Mouse (Mus musculus) intestine, embryonic 14.5 days (tissue): Measurements from ENCODE around the gene Pbx2. TPM values are rescaled to one million over a fixed set of nuclear protein-coding genes. Genes with fewer than 3 reads are reported as not detected.

ENCODE experiments used
- ATAC-seq: fragments of 200-750 bp; cut with Nextera tagmentation; replicated peaks from 2 replicates; pipeline ENCODE4 v1.8.0; 2017; ENCODE audit warnings: low read depth, moderate number of reproducible peaks, moderate TSS enrichment, moderate library complexity; ENCODE audit not compliant: low FRiP score, low TSS enrichment
- DNase-seq: peaks from one replicate; pipeline ENCODE4 v3.0.0-alpha.2; 2018; ENCODE audit warnings: low spot score
- H3K27ac ChIP-seq: fragments of 300-500 bp; sonication (generic); 2 replicates; pipeline ENCODE4 v1.5.1; 2014; ENCODE audit warnings: low read depth, mild to moderate bottlenecking, control low read depth
- H3K27me3 ChIP-seq: fragments of 300-500 bp; sonication (generic); replicated peaks from 2 replicates; pipeline ENCODE4 v1.6.1; 2014; ENCODE audit warnings: low read length, control low read depth; ENCODE audit not compliant: control insufficient read depth, insufficient read depth
- H3K36me3 ChIP-seq: fragments of 300-500 bp; sonication (generic); 2 replicates; pipeline ENCODE4 v1.6.1; 2014; ENCODE audit warnings: low read length, control low read depth; ENCODE audit not compliant: control insufficient read depth, insufficient read depth
- H3K4me1 ChIP-seq: fragments of 300-500 bp; sonication (generic); replicated peaks from 2 replicates; pipeline ENCODE4 v1.6.1; 2014; ENCODE audit warnings: low read length, control low read depth, mixed read lengths; ENCODE audit not compliant: control insufficient read depth, insufficient read depth
- H3K4me2 ChIP-seq: fragments of 300-500 bp; sonication (generic); 2 replicates; pipeline ENCODE4 v1.6.1; 2014; ENCODE audit warnings: low read length
- H3K4me3 ChIP-seq: fragments of 300-500 bp; sonication (generic); 2 replicates; pipeline ENCODE4 v1.5.1; 2014; ENCODE audit warnings: low read depth, low read length, control low read depth, mixed read lengths
- H3K9ac ChIP-seq: fragments of 300-500 bp; sonication (generic); 2 replicates; pipeline ENCODE4 v1.6.1; 2014; ENCODE audit warnings: mild to moderate bottlenecking, low read length
- H3K9me3 ChIP-seq: fragments of 300-500 bp; sonication (generic); 2 replicates; pipeline ENCODE4 v1.6.1; 2016; ENCODE audit warnings: low read length, control low read depth; ENCODE audit not compliant: control insufficient read depth
- WGBS: fragments of 180-500 bp; shearing (Covaris S2); extraction: QIAGEN DNeasy Blood & Tissue Kit; methylation state at CpG from one replicate; pipeline ENCODE4 v1.1.7; 2014; 5-methylcytosine and 5-hydroxymethylcytosine counted together
- polyA plus RNA-seq: library from polyadenylated mRNA; unstranded; fragments of >200 nt; fragmentation: Nextera tagmentation; extraction: Ambion mirVana; gene quantifications from 2 replicates; pipeline ENCODE4 v1.2.1, GENCODE M21; 2014

The Pbx2 gene
- polyA plus RNA-seq, 1 experiment from 2014 or later: 12.0 TPM

GRCm38 (mm10) chr17:34644608-34645007, 53.5 kb downstream of the Pbx2 start, which contains the start of gene Fkbpl:
Gene Fkbpl (plus strand): TSS chr17:34644764.
- Histone ChIP-seq H3K4me2 (peak within 1 kb of the TSS; percentile 81), H3K4me1 (peaks cover 25% of the 10 kb centered on the region; the same call in 1 of the 2 replicates), H3K4me3 (peak within 1 kb of the TSS; percentile 68), H3K36me3 (peaks cover 13% of the 10 kb centered on the region), H3K27ac (peak within 1 kb of the TSS; percentile 54), H3K9ac (peak within 1 kb of the TSS; percentile 62), H3K9me3 (no peaks in the 10 kb centered on the region), H3K27me3 (no peaks in the 10 kb centered on the region)
- DNase-seq (peak; percentile 98), ATAC-seq (peak; percentile 75)
- 2% methylated on average over 16 of the region's 16 CpGs for WGBS

- Histone ChIP-seq H3K9me3 (no peaks in the 10 kb centered on the region), H3K27ac (peak overlapping the region; percentile 54; the same call in 1 of the 2 replicates), H3K27me3 (no peaks in the 10 kb centered on the region), H3K36me3 (peaks cover 18% of the 10 kb centered on the region), H3K4me2 (peak overlapping the region; percentile 81), H3K4me3 (peak overlapping the region; percentile 68), H3K4me1 (peaks cover 25% of the 10 kb centered on the region; the same call in 1 of the 2 replicates), H3K9ac (peak overlapping the region; percentile 62)
- WGBS: 43% methylated on average over 10 of the region's 10 CpGs
- DNase-seq (no peak), ATAC-seq (no peak)
These were observed 54.3 kb downstream of the Pbx2 start for GRCm38 (mm10) chr17:34645256-34645829.

- H3K4me1 ChIP-seq: peaks cover 25% of the 10 kb centered on the region; the same call in 1 of the 2 replicates
- no peak for DNase-seq
- H3K36me3 ChIP-seq: peaks cover 24% of the 10 kb centered on the region
- H3K4me3 ChIP-seq: no peak overlapping the region
- no peak for ATAC-seq
- H3K4me2 ChIP-seq: no peak overlapping the region; the same call in 1 of the 2 replicates
- no peak overlapping the region for H3K27ac ChIP-seq
- H3K27me3 ChIP-seq: no peaks in the 10 kb centered on the region
- no peaks in the 10 kb centered on the region for H3K9me3 ChIP-seq
- WGBS: 85% methylated on average over 30 of the region's 30 CpGs
- H3K9ac ChIP-seq: no peak overlapping the region
These were observed 54.9 kb downstream of the Pbx2 start for GRCm38 (mm10) chr17:34645831-34646511.

Other genes starting within 250 kb of the Pbx2 start
- 0.60 and 0.81 TPM in 2 replicates for gene Btnl2, start 236.4 kb upstream of the Pbx2 start, polyA plus RNA-seq
- 0.59 and 1.3 TPM in 2 replicates for gene Btnl1, start 214.1 kb upstream of the Pbx2 start, polyA plus RNA-seq
- 0.51 and 0.91 TPM in 2 replicates for gene BC051142, start 192.4 kb upstream of the Pbx2 start, polyA plus RNA-seq
- 1.1 and 3.3 TPM in 2 replicates for gene Btnl4, start 113.9 kb upstream of the Pbx2 start, polyA plus RNA-seq
- 0.14 and 0.22 TPM in 2 replicates for gene Btnl6, start 73.9 kb upstream of the Pbx2 start, polyA plus RNA-seq
- 5.2 and 7.4 TPM in 2 replicates for gene Notch4, start 27.0 kb upstream of the Pbx2 start, polyA plus RNA-seq
- gene Gpsm3, start 1.5 kb upstream of the Pbx2 start, polyA plus RNA-seq: 10.3 and 12.6 TPM in 2 replicates
- 2.3 and 2.9 TPM in 2 replicates for gene Ager, start 6.6 kb downstream of the Pbx2 start, polyA plus RNA-seq
- gene Rnf5, start 12.4 kb downstream of the Pbx2 start, polyA plus RNA-seq: 109 and 110 TPM in 2 replicates
- 59.7 and 62.3 TPM in 2 replicates for gene Agpat1, start 13.0 kb downstream of the Pbx2 start, polyA plus RNA-seq
- 2.4 and 2.8 TPM in 2 replicates for gene Egfl8, start 24.7 kb downstream of the Pbx2 start, polyA plus RNA-seq
- gene Ppt2, start 37.2 kb downstream of the Pbx2 start, polyA plus RNA-seq: 34.8 and 35.1 TPM in 2 replicates
- gene Prrt1, start 38.3 kb downstream of the Pbx2 start, polyA plus RNA-seq: 0.46 and 0.53 TPM in 2 replicates
- 10.8 and 13.0 TPM in 2 replicates for gene Fkbpl, start 53.5 kb downstream of the Pbx2 start, polyA plus RNA-seq
- gene Atf6b, start 55.9 kb downstream of the Pbx2 start, polyA plus RNA-seq: 59.8 and 62.2 TPM in 2 replicates
- 2.2 and 2.7 TPM in 2 replicates for gene Tnxb, start 79.3 kb downstream of the Pbx2 start, polyA plus RNA-seq
- 0.23 and 0.28 TPM in 2 replicates for gene C4b, start 152.6 kb downstream of the Pbx2 start, polyA plus RNA-seq
- gene Cyp21a1, start 213.3 kb downstream of the Pbx2 start, polyA plus RNA-seq: not detected in 2 replicates
- gene Stk19, start 245.7 kb downstream of the Pbx2 start, polyA plus RNA-seq: 22.0 and 25.8 TPM in 2 replicates
- gene Dxo, start 245.8 kb downstream of the Pbx2 start, polyA plus RNA-seq: 58.2 and 63.4 TPM in 2 replicates